Mouse (Mus musculus) frontal cortex, postnatal 36 days (tissue): ENCODE results near the gene 4931428L18Rik.
A peak's percentile ranks its signal among the peaks of the same experiment; 100 is the strongest.
"Not testable (repeated sequence)": the region's sequence is repeated elsewhere in the genome, so short reads cannot be mapped to it uniquely, and the experiment has no call there.

Experiments used
- DNase-seq, 2 experiments: peaks; one replicate each; pipeline ENCODE4 v3.0.0; 2022; ENCODE audit warnings: low spot score in 2 of 2

4931428L18Rik gene

GRCm38 (mm10) chr1:31058861-31059351 is 163.6 kb downstream of the 4931428L18Rik start:
- no peak for DNase-seq

GRCm38 (mm10) chr1:31058196-31058595 is 164.3 kb downstream of the 4931428L18Rik start:
- DNase-seq: no peak

GRCm38 (mm10) chr1:31051370-31051921 is 171.0 kb downstream of the 4931428L18Rik start:
- no peak for DNase-seq

- no peak for DNase-seq
Observed at GRCm38 (mm10) chr1:31049954-31050652, 172.4 kb downstream of the 4931428L18Rik start.

GRCm38 (mm10) chr1:31043208-31043607 is 179.3 kb downstream of the 4931428L18Rik start:
- DNase-seq: no peak

- DNase-seq: no peak
Observed at GRCm38 (mm10) chr1:31042793-31043192, 179.7 kb downstream of the 4931428L18Rik start.

GRCm38 (mm10) chr1:31033851-31034534 is 188.5 kb downstream of the 4931428L18Rik start:
- DNase-seq: no peak

GRCm38 (mm10) chr1:31032351-31032750 is 190.1 kb downstream of the 4931428L18Rik start:
- DNase-seq: no peak

- DNase-seq: no peak
Observed at GRCm38 (mm10) chr1:31023173-31023572, 199.3 kb downstream of the 4931428L18Rik start.

GRCm38 (mm10) chr1:31019283-31019682 is 203.2 kb downstream of the 4931428L18Rik start:
- DNase-seq: no peak

- DNase-seq: no peak
Observed at GRCm38 (mm10) chr1:31017377-31017776, 205.1 kb downstream of the 4931428L18Rik start.

GRCm38 (mm10) chr1:31016068-31016467 is 206.4 kb downstream of the 4931428L18Rik start:
- DNase-seq: no peak

- DNase-seq: no peak
Observed at GRCm38 (mm10) chr1:31015261-31015660, 207.2 kb downstream of the 4931428L18Rik start.

GRCm38 (mm10) chr1:30977868-30978267 is 244.6 kb downstream of the 4931428L18Rik start, which contains the start of gene AC153137.1:
TSS of gene AC153137.1 (minus strand) at chr1:30977968.
- DNase-seq: not testable (repeated sequence)

- DNase-seq: not testable (repeated sequence)
Observed at GRCm38 (mm10) chr1:30977239-30977638, 245.2 kb downstream of the 4931428L18Rik start.

- DNase-seq: no peak
Observed at GRCm38 (mm10) chr1:30951795-30952194, 270.7 kb downstream of the 4931428L18Rik start.

GRCm38 (mm10) chr1:30950456-30950835 is 272.0 kb downstream of the 4931428L18Rik start:
- DNase-seq: no peak

- peak; percentile 95 to 98 for DNase-seq
Observed at GRCm38 (mm10) chr1:30949710-30950455, 272.6 kb downstream of the 4931428L18Rik start.

GRCm38 (mm10) chr1:30948950-30949639 is 273.4 kb downstream of the 4931428L18Rik start:
- peak; percentile 54 for DNase-seq

GRCm38 (mm10) chr1:30948361-30948949 is 274.0 kb downstream of the 4931428L18Rik start:
- peak in 1 of 2 experiments; percentile 24 for DNase-seq
